Mouse (Mus musculus): ENCODE results near the gene Epha2. TPM values are rescaled to one million over a fixed set of nuclear protein-coding genes. Genes with fewer than 3 reads are reported as not detected.

Gene Epha2
- polyA plus RNA-seq (2014; fragmentation: Illumina TruSeq; extraction: RNeasy Lipid Tissue Mini Kit (QIAGEN cat#74804); ENCODE audit: low replicate concordance), result 1.7 TPM

GRCm38 (mm10) chr4:141301116-141301553, at the start of gene Epha2:
Gene Epha2 (plus strand): TSS chr4:141301240.

DNA sequence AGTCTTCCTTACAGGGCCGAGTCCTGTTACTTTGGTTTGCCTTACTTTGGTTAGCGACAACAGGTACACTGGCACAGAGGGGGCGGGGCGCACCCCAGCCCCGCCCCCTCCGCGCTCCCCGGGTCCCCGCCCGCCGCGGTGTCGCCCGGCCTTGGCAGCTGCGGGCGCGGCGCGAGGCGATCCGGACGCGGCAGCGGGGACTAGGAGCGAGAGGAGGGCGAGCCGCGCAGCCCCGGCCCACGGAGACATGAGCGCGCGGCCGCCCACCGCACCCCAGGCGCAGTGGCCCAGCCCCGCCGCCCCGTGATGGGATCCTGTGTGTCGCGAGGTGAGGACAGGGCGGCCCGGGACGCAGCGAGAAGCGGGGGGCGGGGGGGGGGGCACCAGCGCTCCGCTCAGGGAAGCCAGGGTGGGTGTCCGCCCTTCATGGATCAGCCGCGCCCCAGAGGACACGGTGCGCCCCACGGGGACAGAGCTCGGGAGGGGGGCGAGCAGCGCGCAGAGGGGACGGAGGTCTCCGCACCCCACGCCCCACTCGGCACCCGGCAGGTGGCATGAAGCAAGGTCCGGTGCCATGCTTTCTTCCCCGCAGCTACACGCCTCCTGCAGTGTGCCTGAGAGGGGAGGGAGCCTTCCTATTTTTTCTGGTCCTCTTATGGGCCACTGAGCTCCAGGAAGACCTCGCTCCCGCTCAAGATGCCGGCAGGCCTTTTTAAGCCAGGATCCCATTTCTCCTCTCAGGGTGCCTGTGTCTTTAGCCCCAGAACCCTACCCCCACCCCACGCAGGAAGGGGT, 67.2 kb downstream of the Epha2 start, which contains the start of gene Fam131c:
Fam131c (plus strand) TSS at position 224 of the 795 bp plus-strand sequence.

Other genes with a start within 250 kb of the Epha2 start
- not detected for gene Crocc, start 240.7 kb upstream of the Epha2 start, polyA plus RNA-seq (2014; fragmentation: Illumina TruSeq; extraction: RNeasy Lipid Tissue Mini Kit (QIAGEN cat#74804); ENCODE audit: low replicate concordance)
- 6.0 TPM for gene Necap2, start 222.9 kb upstream of the Epha2 start, polyA plus RNA-seq (2014; fragmentation: Illumina TruSeq; extraction: RNeasy Lipid Tissue Mini Kit (QIAGEN cat#74804); ENCODE audit: low replicate concordance)
- not detected for gene Spata21, start 212.9 kb upstream of the Epha2 start, polyA plus RNA-seq (2014; fragmentation: Illumina TruSeq; extraction: RNeasy Lipid Tissue Mini Kit (QIAGEN cat#74804); ENCODE audit: low replicate concordance)
- gene Szrd1, start 161.5 kb upstream of the Epha2 start, polyA plus RNA-seq (2014; fragmentation: Illumina TruSeq; extraction: RNeasy Lipid Tissue Mini Kit (QIAGEN cat#74804); ENCODE audit: low replicate concordance), result 16.2 TPM
- gene Fbxo42, start 153.3 kb upstream of the Epha2 start, polyA plus RNA-seq (2014; fragmentation: Illumina TruSeq; extraction: RNeasy Lipid Tissue Mini Kit (QIAGEN cat#74804); ENCODE audit: low replicate concordance), result 5.8 TPM
- not detected for gene Rsg1, start 87.3 kb upstream of the Epha2 start, polyA plus RNA-seq (2014; fragmentation: Illumina TruSeq; extraction: RNeasy Lipid Tissue Mini Kit (QIAGEN cat#74804); ENCODE audit: low replicate concordance)
- 1.4 TPM for gene Arhgef19, start 61.7 kb upstream of the Epha2 start, polyA plus RNA-seq (2014; fragmentation: Illumina TruSeq; extraction: RNeasy Lipid Tissue Mini Kit (QIAGEN cat#74804); ENCODE audit: low replicate concordance)
- gene Fam131c, start 67.0 kb downstream of the Epha2 start, polyA plus RNA-seq (2014; fragmentation: Illumina TruSeq; extraction: RNeasy Lipid Tissue Mini Kit (QIAGEN cat#74804); ENCODE audit: low replicate concordance), result not detected
- not detected for gene Clcnka, start 97.5 kb downstream of the Epha2 start, polyA plus RNA-seq (2014; fragmentation: Illumina TruSeq; extraction: RNeasy Lipid Tissue Mini Kit (QIAGEN cat#74804); ENCODE audit: low replicate concordance)
- gene Clcnkb, start 114.8 kb downstream of the Epha2 start, polyA plus RNA-seq (2014; fragmentation: Illumina TruSeq; extraction: RNeasy Lipid Tissue Mini Kit (QIAGEN cat#74804); ENCODE audit: low replicate concordance), result not detected
- not detected for gene Hspb7, start 119.5 kb downstream of the Epha2 start, polyA plus RNA-seq (2014; fragmentation: Illumina TruSeq; extraction: RNeasy Lipid Tissue Mini Kit (QIAGEN cat#74804); ENCODE audit: low replicate concordance)
- gene Srarp, start 134.9 kb downstream of the Epha2 start, polyA plus RNA-seq (2014; fragmentation: Illumina TruSeq; extraction: RNeasy Lipid Tissue Mini Kit (QIAGEN cat#74804); ENCODE audit: low replicate concordance), result not detected
- gene Zbtb17, start 143.4 kb downstream of the Epha2 start, polyA plus RNA-seq (2014; fragmentation: Illumina TruSeq; extraction: RNeasy Lipid Tissue Mini Kit (QIAGEN cat#74804); ENCODE audit: low replicate concordance), result not detected
- 5.2 TPM for gene Spen, start 237.4 kb downstream of the Epha2 start, polyA plus RNA-seq (2014; fragmentation: Illumina TruSeq; extraction: RNeasy Lipid Tissue Mini Kit (QIAGEN cat#74804); ENCODE audit: low replicate concordance)